Mouse (Mus musculus) embryo, embryonic 11 days (tissue): ENCODE measurements at regions not wholly inside any gene's neighbourhood (a gene's known extent, or its start where the extent isn't known, plus 50 kb on each side); places are given as distances from the start of the nearest gene placed in this dataset.
A peak's percentile ranks its signal among the peaks of the same experiment; 100 is the strongest.

ENCODE experiments used
- DNase-seq: peaks from one replicate; pipeline ENCODE4 v3.0.0-alpha.2; 2015

DNA sequence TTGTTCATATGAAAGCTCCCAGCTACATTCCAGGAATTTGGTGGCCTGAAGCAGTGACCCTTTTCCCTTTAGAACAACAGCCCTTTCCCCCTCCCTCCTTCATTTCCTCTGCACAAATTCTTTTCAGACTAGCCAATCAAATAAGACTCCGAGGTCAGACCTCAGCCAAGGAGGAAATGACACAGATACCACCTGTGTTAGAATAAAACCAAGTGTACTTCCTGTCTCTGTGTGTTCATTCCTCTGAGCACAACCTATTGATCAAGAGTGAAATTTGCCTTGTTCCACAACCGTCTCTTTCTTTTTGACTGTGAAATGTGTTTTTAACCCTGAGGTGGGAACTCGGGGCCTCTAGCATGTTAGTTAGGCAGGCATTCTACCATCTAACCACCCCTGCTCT lies 120.2 kb downstream of the Tmsb4x start:
- DNase-seq, result peak; percentile 31

DNA sequence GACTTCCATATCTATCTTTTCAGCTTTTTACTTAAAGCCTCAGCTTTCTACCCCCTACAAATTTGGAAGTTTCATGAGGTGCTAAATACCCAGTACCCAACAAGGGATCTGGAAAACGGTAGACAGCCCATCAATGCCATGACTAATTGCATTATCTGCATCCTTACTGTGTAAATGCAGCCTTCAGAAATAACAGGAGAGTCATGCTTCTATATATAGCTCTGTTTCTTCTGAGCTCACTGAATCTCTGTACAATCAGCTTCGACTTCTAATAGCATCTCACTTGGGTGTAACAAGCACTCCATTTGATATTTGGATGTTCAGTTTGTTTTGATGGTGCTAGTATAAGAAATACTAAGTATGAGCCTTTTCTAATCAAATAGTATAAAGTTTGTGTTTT lies 120.7 kb downstream of the Tmsb4x start:
- DNase-seq, result no peak

DNA sequence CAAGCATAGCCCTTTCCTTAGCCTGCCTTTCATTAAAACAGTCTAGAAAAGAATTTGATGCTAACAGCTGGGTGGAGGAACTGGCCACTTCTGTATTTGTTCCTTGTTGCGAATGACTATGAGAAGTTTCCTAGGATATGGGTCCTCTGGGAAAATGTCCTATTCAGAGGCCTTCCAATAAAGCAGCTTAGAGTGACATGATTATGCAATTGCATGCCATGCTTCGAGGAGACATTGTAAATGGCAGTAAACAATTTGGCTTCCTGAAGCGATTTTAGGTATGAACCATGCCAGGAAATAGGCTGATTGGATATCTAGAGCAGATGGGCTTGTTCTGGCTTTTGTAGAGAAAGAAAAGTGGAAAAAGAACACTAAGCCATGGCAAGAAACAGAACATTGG lies 128.3 kb downstream of the Tmsb4x start:
- no peak for DNase-seq

DNA sequence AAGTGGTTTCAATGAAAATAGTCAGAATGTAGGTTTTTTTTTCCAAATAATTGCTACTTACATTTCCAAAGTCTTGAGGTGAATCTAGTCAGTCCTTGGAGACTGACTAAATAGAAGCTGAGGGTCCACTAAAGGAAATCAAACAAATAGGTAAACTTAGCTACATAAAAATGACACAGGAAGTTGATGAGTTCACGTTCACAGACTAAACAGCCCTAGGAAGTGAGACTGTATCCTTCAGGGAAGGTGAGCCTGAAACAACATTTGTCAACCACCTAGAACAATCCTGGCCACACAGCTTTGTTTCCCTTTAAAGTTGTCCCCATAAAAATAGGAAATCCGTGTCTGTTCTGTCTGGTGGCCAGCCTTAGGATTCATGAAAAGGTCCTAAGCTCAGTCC lies 140.0 kb downstream of the Tmsb4x start:
- DNase-seq, result no peak

DNA sequence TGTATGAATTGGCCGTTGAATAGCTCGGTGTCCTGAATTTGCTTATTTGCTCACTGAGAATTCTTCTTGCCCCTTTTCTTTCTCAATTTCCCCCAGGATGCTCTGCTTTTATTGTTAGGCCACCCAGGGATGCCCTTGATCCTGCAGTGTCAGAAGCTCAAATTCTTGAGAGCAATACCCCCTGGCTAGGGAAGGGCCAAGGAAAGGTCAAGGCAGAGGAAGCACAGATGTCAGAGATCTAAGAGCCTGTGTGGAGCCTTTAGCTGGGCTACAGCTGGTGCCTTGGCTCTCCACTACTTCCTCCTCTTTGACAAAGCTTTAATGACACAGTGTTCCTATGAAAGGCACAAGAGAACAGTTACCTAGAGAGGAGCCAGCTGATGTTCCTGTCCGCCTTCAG lies 141.2 kb downstream of the Tmsb4x start:
- peak; percentile 37 for DNase-seq

DNA sequence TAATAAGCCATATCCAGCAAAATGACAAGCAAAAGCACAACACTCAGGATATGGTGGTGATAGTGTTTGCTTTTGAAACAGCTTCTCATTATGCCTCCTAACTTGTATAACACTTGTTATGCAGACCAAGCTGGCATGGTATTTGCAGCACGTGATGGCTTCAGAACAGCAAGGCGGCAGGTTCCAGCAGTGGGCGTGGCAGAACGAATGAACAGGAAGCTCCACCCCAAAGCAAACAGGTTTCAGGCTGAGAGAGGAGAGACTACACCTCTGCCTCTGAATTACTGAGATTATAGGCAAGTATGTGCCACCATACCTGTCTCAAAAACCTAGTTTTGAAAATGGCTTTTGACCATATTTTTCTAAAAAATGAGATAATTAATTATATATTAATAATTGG lies 145.2 kb downstream of the Tmsb4x start:
- no peak for DNase-seq

DNA sequence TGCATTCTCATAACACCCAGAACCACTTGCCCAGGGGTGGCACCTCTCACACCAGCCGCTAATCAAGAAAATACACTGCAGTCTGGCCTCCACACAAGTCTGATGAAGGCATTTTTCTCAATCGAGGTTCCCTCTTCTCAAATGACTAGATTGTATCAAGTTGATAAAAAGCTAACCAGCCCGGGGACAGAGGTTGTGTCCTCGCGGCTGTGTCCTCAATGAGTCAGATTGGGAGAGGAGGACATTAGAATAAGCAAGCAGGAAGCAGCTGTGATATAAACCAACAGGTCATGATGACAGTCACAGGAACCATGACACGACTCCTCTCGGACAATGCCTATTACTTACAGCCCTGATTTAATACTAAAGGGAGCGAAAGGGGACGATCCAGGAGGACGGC lies 156.7 kb downstream of the Tmsb4x start:
- DNase-seq, result no peak

DNA sequence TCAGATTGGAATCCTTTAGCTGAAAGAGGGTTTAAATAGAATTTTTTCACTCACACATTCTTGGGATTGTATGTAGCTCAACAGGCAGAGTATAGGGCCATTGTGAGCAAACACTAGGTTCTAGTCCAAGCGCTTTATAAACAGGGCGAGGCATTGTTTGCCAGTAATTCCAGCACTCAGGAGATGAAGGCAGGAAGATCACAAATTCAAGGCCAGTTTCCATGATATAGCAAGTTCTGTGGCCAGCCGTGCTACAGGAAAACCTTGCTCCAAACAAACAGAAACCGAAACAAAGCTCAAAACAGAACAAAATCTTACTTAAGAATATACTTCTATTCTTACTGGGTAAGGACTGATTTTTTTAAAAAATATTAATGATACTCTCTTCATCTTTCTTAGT lies 159.0 kb downstream of the Tmsb4x start:
- no peak for DNase-seq

DNA sequence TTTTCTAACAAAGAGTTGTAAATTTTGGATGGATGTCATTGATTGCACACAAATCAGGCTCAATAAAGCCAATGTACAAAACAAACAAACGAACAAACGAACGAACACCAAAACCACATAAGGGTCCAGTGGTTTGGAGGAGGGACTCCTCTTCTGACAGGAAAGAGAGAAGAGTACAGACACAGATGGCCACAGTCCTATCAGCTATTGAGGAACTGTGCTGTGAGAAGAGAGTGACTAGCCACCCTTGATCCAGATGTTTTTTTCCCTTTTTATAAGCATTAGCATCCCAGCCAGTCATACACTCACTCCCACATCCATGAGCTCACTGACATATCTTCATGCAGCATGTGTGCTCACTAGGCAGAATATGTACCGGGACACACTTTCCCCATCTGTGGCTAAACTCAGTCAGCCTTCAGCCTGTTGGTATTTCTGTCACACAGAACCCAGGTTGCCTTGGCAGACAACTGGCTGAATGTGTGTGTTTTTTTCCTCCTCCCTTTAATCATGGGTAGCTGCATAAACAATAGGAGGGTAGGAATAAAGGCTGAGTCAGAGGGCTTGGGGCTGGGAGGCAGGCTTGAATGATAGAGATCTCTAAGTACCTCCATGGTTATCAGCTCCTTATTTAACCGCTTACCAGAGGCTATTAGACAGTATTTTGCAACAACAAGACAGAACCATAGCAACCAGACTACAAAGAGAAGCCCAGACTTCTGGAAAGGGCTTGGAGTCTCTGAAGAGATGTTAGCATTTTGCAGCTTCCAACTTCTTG lies 159.7 kb downstream of the Tmsb4x start:
- DNase-seq, result peak; percentile 2

DNA sequence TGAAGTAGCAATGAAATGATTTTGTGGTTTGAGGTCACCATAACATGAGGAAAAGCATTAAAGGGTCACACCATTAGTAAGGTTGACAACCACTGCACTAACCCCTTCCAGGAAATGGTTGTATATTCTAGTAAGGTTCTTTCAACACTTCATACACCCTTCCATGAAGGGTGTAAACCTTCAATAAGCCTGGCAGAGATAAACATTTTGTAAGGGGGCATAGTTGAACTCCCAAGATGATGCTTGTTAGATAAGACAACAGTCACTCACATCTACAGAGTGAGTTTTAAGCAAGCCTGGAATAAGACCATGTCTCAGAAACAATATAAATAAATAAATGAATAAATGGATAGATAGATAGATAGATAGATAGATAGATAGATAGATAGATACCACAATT lies 171.1 kb downstream of the Tmsb4x start:
- DNase-seq, result no peak

DNA sequence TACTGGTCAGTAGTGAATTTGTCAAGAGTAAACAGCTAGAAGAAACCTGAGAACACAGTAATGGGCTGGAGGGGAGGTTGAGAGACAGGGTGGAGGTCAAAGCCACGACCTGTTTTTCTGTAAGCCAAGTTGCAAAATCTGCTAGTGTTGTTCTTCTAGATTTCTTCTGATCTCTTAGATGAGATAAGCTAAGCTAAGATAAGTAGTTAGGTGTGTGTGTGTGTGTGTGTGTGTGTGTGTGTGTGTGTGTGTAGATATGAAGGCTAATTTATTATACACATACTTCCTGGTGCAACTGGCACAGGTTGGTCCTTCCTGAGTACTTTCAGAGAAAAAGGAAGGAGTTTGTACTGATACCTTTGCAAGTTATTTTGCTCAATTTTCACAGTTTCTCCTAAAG lies 172.8 kb downstream of the Tmsb4x start:
- DNase-seq, result no peak

DNA sequence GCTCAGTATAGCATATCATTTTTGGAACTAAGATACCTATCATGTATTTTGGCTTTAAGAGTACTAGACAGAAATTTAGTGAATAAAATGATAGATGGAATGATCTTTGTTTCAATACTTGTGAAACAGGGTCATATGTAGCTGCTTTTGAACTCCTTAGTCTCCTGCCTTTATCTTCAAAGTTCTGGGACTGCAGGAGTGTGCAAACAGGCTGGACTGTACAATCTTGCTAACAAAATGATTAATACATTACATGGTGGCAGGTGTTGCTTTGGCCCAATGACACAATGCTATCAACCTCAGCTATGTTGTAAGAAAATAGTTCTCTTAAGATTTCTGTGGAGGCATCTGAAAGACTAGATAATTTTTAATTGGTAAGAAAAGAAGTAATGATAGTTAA lies 173.5 kb downstream of the Tmsb4x start:
- DNase-seq, result no peak

DNA sequence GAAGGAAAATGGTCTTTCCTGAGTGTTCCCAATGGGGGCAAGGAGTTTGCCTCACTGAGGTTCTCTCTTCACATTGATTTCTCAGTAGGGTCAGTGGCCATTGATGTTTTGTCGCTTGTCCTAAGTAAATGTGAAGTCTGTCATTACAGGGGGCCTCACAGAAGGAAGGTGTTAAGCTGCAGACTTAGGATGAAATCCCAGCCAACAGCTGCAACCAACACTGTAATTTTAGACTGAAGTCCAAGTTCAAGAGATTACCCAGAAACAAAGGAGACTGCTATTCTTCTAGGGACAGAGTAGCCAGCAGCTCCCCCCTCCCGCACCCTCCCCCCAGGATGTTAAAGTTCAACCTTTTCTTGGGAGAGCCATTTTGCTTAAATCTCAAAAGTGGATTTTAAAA lies 176.0 kb downstream of the Tmsb4x start:
- DNase-seq, result no peak

DNA sequence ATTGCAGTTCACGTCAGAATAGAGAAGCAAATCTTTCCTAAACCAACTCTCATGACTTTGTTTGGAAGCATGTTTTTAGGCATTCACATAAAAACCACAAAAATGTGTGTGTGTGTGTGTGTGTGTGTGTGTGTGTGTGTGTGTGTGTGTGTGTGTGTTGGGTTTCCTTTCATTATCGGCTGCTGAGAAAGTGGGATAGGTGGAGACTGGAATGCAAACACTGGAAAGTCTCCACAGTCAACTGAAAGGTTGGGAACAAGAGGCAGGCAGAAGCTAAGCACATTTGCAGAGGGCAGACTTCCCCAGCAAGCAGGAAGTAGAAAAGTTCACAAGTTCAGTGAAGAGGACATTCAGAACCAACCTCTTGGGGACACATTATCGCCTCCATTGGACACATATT lies 176.5 kb downstream of the Tmsb4x start:
- peak; percentile 4 for DNase-seq

DNA sequence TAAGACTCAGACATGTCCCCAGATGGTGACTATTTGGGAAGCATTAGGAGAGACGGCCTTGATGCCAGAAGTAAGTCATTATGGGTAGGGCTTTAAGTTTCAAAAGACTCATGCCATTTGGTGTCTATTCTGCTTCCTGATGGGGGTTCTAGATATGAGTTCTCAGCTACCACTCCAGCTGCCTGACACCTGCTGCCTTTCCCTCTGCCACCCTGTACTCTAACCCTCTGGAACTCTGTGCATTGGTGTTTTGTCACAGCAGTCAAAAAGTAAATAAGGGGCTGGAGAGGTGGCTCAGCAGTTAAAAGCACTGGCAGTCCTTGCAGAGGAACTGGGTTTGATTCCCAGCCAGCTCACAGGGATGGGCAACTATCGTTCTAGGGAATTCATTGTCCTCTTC lies 177.6 kb downstream of the Tmsb4x start:
- DNase-seq, result no peak

DNA sequence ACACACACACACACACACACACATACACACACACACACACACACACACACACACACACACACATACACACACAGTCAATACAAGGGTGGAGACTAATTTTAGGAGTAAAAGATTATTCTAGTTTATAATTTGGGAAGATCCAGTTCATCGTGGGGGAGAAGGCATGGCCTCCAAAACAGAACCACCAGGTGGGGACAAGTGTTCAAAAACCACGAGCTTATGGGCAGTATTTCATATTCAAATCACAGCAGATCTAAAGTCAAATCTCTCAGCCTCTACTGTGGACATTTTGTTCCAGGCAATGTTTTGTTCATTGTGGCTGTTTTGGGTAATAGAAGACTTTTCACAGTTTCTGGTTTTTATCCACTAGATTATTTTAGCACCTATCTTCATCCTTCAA lies 193.5 kb downstream of the Tmsb4x start:
- no peak for DNase-seq

DNA sequence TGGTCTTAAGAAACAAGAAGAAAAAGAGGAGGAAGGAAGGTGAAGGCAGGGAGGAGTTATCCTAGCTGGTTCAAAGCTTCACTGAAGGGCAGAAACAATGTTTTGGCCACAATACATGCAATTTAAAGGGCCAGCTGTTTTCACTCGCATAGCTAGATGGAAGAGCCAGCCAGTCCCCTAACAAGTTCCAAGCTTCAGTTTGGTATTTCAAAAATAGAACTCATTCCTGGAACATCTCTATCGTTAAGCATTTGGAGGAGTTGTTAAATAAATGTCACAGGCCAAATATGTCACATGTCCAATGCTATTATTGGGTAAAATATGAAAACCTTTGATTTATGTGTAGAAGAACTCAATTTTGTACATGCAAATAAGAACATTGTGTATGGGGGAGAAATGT lies 194.8 kb downstream of the Tmsb4x start:
- DNase-seq, result no peak

DNA sequence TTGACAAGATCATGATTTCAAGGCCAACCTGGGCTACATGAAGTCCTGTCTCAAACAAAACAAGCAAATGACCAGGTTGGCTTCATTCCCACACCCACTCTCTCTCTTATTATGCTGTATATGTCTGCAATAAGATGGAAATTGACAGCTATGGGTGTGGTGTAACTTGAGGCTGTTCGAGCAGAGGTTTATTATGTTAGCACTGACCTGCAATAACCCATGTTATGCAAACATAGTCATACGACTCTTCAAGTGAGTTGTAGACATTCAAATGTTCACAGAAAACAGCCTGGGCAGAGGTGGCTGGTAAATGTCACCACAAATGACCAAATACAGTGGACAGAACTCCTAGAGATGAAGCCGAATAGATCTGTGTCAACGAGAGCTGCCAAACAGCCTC lies 196.2 kb downstream of the Tmsb4x start:
- DNase-seq, result no peak

DNA sequence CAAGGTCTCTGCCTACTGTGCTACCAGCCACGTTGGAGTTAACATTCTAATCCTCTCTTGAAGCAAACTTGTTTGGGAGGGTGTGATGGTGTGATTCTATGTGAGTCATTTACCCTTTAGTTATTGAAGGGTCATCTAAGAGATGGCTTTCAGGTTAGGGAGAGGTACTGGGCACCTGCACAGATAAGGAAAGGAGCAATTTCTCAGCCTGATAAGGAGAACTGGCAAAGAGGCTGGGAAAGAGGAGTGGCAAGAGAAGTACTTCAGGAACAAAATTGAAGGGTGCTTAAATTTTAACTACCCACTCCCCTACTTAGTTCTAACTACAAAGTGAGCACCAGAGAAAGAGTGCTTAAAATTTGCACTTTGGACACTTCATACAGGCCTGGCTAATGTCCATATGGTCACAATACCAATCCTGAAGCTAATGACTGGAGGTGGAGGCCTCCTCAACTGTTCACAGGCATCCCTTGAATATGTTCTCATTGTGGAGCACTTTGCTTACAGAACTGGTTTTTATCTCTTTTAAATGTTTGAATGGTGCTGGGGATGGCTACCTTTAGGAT lies 197.1 kb downstream of the Tmsb4x start:
- DNase-seq, result no peak

DNA sequence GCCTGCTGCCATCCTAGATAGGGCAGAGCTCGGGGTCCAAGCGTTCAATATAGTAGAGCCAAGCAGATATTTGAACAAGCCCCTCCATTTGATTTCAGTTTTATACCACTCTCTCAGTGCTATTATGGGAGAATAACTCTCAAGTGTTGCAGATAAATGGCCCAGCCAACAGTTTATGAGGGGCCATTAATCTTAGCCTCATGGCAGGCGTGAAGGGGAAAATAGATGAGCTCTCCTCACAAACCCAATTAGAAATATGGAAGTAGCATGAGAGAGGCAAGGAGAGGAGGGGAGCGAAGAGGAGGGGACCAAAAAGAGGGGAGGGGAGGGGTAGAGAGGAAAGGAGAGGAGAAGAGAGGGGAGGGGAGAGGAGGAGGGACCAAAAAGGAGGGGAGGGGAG lies 213.3 kb downstream of the Tmsb4x start:
- no peak for DNase-seq

DNA sequence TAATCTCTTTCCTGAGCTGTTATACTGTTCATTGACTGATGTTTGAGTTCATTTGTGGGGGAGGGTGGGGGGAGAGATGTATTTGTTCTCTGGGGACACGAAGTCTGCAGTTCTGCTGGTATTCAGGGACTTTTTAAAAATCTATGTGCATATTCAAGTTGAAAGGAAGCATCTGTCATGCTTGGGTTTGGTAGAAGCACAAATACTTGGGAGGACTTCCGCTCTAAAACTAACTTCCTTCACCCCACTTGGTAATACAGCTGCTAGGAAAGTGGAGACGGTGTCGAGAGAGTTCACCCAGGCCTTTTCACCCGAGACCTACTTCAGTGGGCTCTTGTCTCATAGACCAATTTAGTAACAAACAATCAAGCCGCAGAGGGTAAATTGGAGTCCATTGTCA lies 228.1 kb downstream of the Tmsb4x start:
- no peak for DNase-seq

DNA sequence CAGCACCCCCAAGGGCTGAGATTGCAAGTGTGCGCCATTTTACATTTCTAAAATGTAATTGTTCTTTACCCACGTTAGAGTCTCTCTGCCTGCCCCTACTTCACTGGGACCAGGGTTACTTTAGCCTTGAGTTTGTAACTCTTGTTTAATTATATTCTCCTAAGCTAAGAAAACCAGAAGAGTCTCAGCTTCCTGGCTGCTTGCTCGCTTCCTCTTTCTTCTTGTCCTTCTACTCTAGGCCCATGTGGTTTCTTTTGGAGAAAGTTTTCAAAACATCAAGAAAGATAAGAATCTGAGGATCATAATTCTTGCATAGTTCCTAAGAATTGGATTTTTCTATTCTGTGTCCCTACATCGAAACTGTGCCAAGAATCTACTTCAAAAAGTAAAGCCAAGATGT lies 228.6 kb downstream of the Tmsb4x start:
- DNase-seq, result no peak

DNA sequence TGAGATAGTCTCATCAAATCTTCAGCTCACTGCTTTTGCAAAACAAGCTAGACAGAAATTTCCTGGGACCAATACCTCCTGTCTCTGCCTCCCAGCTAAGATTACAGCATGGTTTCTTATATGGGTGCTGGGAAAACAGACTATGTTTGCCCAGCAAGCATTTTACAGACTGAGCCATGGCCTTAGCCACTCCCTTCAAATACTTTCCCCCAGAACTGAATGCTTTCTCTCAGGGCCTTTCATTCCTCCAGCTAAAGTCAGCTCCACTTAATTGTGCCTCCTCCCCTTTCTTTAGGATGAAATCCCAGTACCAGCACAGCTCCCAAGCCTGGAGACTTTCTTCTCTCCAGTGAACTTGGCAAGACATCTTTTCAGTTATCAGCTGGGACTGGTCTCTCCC lies 232.1 kb downstream of the Tmsb4x start:
- DNase-seq, result no peak

DNA sequence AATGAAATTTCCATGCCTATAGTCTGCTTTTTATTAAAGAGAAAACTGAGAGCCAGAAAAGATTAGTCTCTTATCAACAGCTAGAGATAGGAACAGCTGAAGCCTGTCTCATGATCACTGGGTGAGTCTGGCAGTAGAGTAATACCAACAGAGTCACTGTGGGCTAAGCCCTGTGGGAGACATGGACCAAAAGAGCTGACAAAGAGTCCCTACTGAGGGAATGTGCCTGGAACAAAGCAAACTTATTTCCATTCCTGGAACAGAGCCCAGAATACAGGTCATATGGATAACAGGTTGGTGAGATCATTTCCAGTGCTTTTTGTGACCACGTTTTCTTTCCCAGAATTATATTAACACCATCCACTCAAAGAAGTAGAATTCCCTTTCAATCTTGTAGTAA lies 237.4 kb downstream of the Tmsb4x start:
- peak; percentile 18 for DNase-seq
